Mouse (Mus musculus): ENCODE measurements around the gene Amd1. TPM values are rescaled to one million over a fixed set of nuclear protein-coding genes. Genes with fewer than 3 reads are reported as not detected.
"Not testable (repeated sequence)": the region's sequence is repeated elsewhere in the genome, so short reads cannot be mapped to it uniquely, and the experiment has no call there.

The Amd1 gene
- polyA plus RNA-seq, 1 experiment, result 114 TPM

DNA sequence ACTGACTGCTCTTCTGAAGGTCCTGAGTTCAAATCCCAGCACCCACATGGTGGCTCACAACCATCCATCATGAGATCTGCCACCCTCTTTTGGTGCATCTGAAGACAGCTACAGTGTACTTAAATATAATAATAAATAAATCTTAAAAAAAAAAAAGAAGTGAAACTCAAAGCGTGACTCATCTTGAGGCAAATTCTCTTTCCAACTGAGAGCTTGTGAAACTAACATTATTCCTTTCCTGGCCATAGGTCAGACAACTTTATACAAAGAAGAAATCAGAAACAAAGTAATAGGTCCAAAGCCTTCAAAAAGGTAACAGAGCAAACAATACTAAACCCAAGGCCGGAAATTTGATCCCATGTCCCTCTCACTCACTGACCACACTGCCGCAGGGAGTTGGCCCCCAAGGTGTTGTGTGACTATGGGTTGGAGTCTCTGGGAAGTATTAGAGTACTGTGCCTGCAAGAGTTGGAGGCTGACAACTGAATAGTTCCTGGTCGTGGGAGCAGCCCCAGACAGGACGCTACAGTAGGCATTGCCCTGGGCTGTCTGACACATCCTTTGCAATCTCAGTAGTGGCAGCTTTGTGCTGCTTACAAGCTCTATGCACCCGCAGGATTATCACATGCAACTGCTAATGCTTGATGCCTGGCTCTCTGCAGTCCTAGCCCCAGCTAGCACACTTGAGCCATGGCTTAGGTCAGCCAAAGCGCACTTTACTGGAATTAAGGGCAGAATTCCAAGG, 15.0 kb upstream of the Amd1 start:
- no peak for DNase-seq
- WGBS, result 73% methylated on average over 7 of the region's 7 CpGs
- TF ChIP-seq CTCF (IDR thresholded peaks at IDR 0.05; ENCODE audit: borderline replicate concordance, insufficient read depth, low read depth, low read length), result no peak
- TF ChIP-seq POLR2A (IDR thresholded peaks at IDR 0.05; ENCODE audit: borderline replicate concordance, insufficient read depth, low read length), result no peak
- no peak overlapping the region for H3K27ac ChIP-seq (ENCODE audit: insufficient read depth, low read length)
- no peaks in the 10 kb centered on the region for H3K27me3 ChIP-seq (ENCODE audit: control insufficient read depth, insufficient read depth, low read length)
- no peak overlapping the region for H3K4me3 ChIP-seq (replicated peaks; ENCODE audit: insufficient read depth, low read depth, low read length)
- H3K4me1 ChIP-seq (ENCODE audit: control insufficient read depth, insufficient read depth, low read length), result no peaks in the 10 kb centered on the region

DNA sequence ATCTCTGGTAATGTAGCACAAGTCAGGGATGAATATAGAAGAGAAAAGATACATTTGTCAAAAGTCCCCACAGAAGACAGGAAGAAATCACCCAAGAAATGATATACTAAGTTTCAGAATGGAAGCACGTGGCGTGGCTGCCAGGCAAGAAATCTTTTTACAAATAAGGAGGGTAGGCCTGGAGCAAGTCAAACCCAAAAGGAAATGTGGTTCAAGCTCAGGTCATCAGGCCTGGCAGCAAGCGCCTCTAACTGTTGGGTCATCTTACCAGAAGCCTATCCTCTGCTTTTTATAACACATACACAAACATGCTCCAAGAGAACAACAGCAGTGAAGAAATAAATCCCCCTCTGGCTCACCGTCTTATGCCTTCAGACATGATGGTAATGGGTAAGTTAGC, 10.8 kb upstream of the Amd1 start:
- no peak for TF ChIP-seq CTCF (IDR thresholded peaks at IDR 0.05; ENCODE audit: borderline replicate concordance, insufficient read depth, low read depth, low read length)
- no peak for TF ChIP-seq POLR2A (IDR thresholded peaks at IDR 0.05; ENCODE audit: borderline replicate concordance, insufficient read depth, low read length)
- Histone ChIP-seq H3K4me3 (replicated peaks; ENCODE audit: insufficient read depth, low read depth, low read length) (no peak overlapping the region), H3K27me3 (ENCODE audit: control insufficient read depth, insufficient read depth, low read length) (no peaks in the 10 kb centered on the region), H3K4me1 (ENCODE audit: control insufficient read depth, insufficient read depth, low read length) (no peaks in the 10 kb centered on the region), H3K27ac (ENCODE audit: insufficient read depth, low read length) (no peak overlapping the region)
- whole genome bisulfite sequencing, result 91% methylated on average over 4 of the region's 4 CpGs
- no peak for DNase-seq

DNA sequence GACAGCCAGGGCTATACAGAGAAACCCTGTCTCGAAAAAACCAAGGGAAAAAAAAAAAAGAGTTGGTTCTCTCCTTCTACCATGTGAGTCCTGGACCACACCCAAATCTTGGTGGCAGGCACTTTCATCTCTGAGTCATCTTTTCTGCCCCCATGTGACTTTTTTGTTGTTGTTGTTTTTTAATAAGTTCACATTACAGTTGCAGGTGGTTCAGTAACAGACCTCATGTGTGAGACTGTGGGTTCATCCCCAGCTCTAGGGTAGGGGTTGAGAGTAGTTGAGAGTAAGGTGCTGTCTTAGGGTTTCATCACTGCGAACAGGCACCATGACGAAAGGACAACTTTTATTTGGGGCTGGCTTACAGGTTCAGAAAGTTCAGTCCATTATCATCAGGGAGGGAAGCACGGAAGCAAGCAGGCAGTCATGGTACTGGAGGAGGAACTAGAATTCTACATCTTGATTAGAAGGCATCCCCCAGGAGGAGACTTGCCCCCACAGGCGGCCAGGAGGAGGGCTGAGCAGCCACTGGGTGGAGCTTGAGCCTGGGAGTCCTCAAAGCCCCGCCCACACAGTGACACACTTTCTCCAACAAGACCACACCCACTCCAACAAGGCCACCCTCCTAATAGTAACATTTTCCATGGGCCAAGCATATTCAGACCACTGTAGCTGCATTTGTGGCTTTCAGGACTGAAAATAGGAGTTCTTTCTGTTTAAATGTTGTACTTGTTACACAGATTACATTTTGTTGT, 8.1 kb upstream of the Amd1 start:
- H3K27me3 ChIP-seq (ENCODE audit: control insufficient read depth, insufficient read depth, low read length), result no peaks in the 10 kb centered on the region
- no peaks in the 10 kb centered on the region for H3K4me1 ChIP-seq (ENCODE audit: control insufficient read depth, insufficient read depth, low read length)
- TF ChIP-seq CTCF (IDR thresholded peaks at IDR 0.05; ENCODE audit: borderline replicate concordance, insufficient read depth, low read depth, low read length) (no peak), POLR2A (IDR thresholded peaks at IDR 0.05; ENCODE audit: borderline replicate concordance, insufficient read depth, low read length) (no peak)
- H3K27ac ChIP-seq (ENCODE audit: insufficient read depth, low read length), result no peak overlapping the region
- no peak for DNase-seq
- 55% methylated on average over 6 of the region's 6 CpGs for WGBS
- H3K4me3 ChIP-seq (replicated peaks; ENCODE audit: insufficient read depth, low read depth, low read length), result no peak overlapping the region

DNA sequence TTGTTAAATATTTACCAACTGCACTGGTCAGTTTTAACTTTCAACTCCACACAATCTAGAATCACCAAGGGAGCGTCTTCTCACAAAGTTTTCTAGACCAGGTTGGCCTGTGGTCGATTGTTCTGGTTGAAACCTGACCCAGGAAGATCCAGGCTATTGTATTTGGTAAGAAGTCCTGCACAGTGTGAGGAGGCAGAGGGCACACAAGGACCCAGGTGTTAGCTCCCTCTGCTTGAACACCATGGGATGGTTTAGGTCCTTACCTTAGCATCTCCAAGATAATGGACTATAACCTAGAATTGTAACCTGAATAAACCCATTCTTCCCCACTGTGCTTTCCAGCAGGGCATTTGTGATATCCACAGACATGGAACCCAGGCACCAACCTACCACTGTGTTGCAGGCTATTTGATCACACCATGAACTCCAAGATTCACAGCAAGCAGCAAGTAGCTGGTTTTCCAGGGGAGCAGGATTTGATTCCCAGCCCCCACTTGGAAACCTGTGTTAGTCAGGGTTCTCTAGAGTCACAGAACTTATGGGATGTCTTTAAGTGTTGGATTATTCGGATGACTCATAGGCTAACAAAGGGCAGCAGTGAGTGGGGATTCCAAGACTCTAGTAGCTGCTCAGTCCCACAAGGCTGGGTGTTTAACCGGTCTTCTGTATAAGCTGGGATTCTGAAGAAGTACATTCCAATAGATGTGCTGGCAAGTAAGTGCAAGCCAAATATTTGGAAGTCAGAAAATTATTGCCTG, 6.0 kb upstream of the Amd1 start:
- WGBS, result 61% methylated on average over 4 of the region's 4 CpGs
- H3K4me1 ChIP-seq (ENCODE audit: control insufficient read depth, insufficient read depth, low read length), result no peaks in the 10 kb centered on the region
- H3K27me3 ChIP-seq (ENCODE audit: control insufficient read depth, insufficient read depth, low read length), result no peaks in the 10 kb centered on the region
- TF ChIP-seq CTCF (IDR thresholded peaks at IDR 0.05; ENCODE audit: borderline replicate concordance, insufficient read depth, low read depth, low read length), result no peak
- no peak for TF ChIP-seq POLR2A (IDR thresholded peaks at IDR 0.05; ENCODE audit: borderline replicate concordance, insufficient read depth, low read length)
- no peak overlapping the region for H3K4me3 ChIP-seq (replicated peaks; ENCODE audit: insufficient read depth, low read depth, low read length)
- DNase-seq, result no peak
- H3K27ac ChIP-seq (ENCODE audit: insufficient read depth, low read length), result no peak overlapping the region

DNA sequence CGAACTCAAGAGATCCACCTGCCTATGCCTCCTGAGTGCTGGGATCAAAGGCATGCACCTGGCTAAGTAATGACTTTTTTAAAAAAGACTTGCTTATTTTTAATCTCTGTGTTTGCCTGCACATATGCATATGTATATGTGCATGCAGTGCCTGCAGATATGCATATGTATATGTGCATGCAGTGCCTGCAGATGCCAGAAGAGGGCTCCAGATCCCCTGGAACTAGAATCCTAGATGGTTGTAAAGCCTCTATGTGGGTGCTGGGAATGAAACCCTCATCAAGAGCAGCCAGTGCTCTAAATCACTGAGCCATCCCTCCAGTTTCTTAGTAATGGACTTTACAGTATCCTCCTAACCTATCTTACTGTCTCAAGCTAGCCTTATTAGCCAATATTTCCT, 4.0 kb upstream of the Amd1 start:
- Histone ChIP-seq H3K4me3 (replicated peaks; ENCODE audit: insufficient read depth, low read depth, low read length) (no peak overlapping the region), H3K27me3 (ENCODE audit: control insufficient read depth, insufficient read depth, low read length) (no peaks in the 10 kb centered on the region), H3K4me1 (ENCODE audit: control insufficient read depth, insufficient read depth, low read length) (no peaks in the 10 kb centered on the region), H3K27ac (ENCODE audit: insufficient read depth, low read length) (no peak overlapping the region)
- DNase-seq, result no peak
- TF ChIP-seq CTCF (IDR thresholded peaks at IDR 0.05; ENCODE audit: borderline replicate concordance, insufficient read depth, low read depth, low read length) (no peak), POLR2A (IDR thresholded peaks at IDR 0.05; ENCODE audit: borderline replicate concordance, insufficient read depth, low read length) (no peak)
- 85% methylated on average over 1 of the region's 1 CpGs for WGBS

DNA sequence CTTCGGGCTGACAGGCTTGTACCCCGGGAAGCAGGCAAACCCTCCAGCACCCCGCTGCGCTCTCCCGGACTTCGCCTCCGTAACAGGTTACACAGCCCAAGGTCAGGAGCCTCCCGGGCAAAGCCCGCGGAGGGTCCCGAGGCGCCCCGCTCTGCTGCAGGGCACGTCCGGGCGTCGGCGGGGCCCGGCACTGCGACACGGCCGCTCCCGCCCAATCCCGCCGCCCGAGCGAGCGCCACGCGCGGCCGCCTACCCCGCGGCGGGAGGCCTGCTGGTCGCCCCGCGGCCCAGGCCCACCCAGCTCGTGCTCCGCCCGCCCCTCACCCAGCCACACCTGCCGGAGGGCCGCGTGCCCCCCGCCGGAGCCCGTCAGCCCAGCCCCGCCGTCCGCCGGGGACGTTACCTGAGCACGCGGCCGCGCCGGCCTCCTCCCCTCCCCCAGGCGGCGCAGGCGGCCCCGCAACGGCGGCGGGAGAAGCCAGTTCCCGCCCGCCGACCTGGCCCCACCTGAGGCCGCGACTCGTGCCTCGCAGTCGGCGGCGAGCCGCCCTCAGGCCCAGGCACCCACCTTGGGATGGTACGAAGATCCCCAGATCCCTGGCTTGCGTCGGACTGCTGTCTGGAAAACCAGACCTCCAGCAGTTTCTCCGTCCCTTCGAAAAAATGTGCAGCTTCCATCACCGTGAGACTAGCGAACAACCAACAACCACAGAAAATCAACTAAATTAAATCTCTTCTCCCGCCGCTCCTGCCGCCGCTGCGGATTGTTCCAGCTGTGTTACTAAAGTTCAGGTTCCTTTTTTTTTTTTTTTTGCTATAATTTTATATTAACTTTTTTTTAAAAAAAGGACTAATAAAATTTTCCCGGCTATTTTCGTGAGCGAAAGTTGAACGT, 558 bp downstream of the Amd1 start:
- H3K4me1 ChIP-seq (ENCODE audit: control insufficient read depth, insufficient read depth, low read length); H3K27me3 ChIP-seq (ENCODE audit: control insufficient read depth, insufficient read depth, low read length): not testable (repeated sequence)
- peak; percentile 68 to 76 for DNase-seq
- WGBS, result under 1% methylated on average over 73 of the region's 91 CpGs
- Histone ChIP-seq H3K4me3 (replicated peaks; ENCODE audit: insufficient read depth, low read depth, low read length) (peak overlapping the region; percentile 82), H3K27ac (ENCODE audit: insufficient read depth, low read length) (peak overlapping the region; percentile 62)

DNA sequence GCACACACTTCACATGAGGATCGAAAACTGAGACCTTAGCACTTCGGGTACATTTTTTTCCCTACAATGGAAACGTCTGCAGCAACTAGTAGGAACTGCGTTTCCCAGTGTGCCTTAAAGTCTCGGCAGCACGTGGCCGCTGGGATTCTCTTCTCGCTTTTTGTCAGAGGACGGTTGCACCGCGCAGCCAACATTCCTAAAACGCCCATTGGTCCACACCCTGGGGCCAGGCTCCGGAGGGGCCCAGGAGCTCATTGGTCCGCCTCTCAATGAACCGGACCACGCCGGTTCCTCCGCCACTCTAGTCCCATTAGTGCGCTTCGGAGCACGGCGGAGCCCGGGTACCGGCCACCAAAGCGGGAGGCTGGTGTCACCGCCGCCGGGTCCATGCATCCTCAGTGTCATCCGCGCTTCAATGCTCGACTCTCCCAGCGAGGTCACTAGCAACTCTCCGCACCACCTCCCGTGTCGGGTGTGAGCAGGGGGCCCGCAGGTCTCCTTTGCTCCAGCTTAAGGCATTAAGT, 1.3 kb downstream of the Amd1 start:
- DNase-seq, result peak; percentile 75 to 82
- Histone ChIP-seq H3K27ac (ENCODE audit: insufficient read depth, low read length) (peak overlapping the region; percentile 14; the same call in 1 of the 2 replicates), H3K27me3 (ENCODE audit: control insufficient read depth, insufficient read depth, low read length) (no peaks in the 10 kb centered on the region), H3K4me1 (ENCODE audit: control insufficient read depth, insufficient read depth, low read length) (peaks cover 4% of the 10 kb centered on the region; the same call in 1 of the 2 replicates), H3K4me3 (replicated peaks; ENCODE audit: insufficient read depth, low read depth, low read length) (peak overlapping the region; percentile 82)
- TF ChIP-seq CTCF (IDR thresholded peaks at IDR 0.05; ENCODE audit: borderline replicate concordance, insufficient read depth, low read depth, low read length) (no peak), POLR2A (IDR thresholded peaks at IDR 0.05; ENCODE audit: borderline replicate concordance, insufficient read depth, low read length) (no peak; the same call in 1 of the 2 replicates)
- WGBS, result under 1% methylated on average over 36 of the region's 36 CpGs

Measured in cerebellum, adult 2 months (tissue).